Mouse (Mus musculus) NIH3T3 (cell line): ENCODE results near the gene Slc35f4.
"Not testable (repeated sequence)": the region's sequence is repeated elsewhere in the genome, so short reads cannot be mapped to it uniquely, and the experiment has no call there.

ENCODE experiments used
- DNase-seq: peaks from one replicate; pipeline ENCODE4 v3.0.0-alpha.2; 2012; ENCODE audit warnings: low read depth

The Slc35f4 gene

DNA sequence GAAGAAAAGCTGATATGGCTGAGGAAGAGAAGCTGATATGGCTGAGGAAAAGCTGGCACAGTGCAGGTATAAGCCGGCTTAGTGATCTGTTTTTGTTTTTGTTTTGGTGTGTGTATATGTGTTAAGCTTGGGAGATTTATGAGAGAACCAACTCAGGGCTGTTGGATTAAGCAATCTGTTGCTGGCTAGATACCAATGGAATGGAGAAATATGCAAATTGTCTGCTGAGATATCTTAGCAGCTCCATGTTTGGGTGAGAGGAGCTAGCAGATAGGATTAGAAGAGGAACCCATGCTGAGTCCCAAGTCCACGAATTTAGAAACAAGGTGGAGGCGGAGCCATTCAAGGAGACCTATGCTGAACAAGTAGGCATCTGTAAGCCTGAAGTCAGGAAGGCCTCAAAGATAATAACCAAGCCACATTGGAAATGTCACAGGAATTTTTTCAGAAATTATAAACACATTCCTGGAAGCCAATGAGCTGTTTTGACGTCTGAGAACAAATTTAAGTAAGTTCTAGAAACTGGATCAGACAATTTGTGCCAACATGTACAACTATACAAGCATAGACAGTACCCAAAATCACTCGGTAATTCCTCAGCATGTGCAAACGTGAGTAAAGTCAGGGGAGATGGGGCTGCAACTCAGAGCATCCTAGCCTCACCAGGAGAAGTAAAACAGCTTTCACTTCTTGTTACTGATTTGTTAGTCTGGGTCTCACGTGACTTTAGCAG is 177.5 kb downstream of the Slc35f4 start:
- DNase-seq = peak; percentile 2

DNA sequence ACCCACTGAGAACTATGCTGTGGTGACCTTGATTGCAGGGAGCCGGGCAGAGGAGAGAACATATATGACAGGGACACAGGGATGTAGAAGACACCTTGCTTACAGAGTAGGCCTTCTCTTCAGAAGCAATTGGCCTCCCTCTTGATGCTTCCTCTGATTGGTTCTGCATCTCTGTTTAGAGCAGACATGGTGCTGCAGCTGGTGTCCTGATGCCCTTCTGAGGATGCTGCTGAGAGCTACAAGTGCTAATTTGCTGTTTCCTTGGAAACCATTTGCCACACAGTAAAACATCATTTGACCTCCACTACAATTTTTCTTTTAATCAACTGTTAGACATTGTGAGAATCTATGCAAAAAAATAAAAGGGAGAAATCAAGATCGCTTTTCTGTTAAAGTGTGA is 180.0 kb downstream of the Slc35f4 start:
- no peak for DNase-seq

DNA sequence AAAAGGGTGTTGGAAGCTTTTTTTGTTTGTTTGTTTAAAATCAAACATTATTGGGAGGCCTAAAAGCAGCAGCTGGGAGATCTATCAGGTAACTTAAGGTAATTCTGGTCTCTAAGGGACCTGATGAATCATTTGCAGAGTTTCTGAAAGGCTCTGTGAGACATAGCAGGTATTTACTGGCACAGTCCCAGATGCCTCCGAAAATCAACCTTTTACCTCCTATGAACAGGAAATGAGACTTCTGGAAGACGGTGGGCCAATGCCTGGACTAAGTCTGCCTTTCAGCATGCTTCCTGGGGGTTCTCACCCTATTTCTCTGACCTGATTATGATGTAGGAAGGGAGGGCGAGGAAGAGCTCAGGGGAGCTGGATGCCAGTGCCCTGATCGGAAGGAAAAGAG is 188.8 kb downstream of the Slc35f4 start:
- no peak for DNase-seq

DNA sequence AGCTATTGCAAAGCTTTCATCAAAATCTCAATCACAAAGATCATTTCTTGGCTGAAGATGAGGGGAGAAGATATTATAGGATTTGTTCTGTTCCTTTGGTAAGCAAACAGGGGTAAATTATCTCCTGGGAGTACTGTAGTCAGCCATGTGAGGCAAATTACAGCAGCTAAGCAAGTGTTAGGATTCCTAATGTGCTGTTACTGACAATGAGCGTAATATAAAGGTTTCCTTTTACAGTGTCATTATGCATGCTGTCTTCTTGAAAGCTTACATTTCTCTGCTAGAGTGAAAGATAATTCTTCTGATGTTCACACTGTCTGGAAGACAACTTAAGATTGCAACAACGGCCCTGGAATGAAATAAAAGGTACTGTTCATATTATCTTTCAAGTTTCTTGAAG is 192.0 kb downstream of the Slc35f4 start:
- no peak for DNase-seq

DNA sequence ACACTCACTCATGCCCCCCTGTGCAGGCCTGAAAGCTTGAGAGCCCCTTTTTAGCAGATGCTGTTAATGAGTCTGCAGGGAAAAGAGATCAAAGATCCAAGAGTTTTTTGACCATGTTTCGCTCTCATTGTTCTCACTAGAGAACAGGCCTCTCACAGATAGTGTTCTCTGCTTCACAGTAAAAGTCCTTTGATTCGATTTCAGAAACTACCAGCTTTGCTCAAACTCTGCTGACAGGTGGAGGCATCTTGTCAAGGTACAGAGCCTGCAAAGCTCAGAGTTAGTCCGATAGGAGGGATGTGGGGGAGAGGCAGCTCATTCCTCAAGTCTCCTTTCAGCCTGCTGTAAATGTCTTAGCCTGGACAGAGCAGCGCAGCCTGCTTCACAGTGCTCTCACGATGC is 209.4 kb downstream of the Slc35f4 start:
- no peak for DNase-seq

DNA sequence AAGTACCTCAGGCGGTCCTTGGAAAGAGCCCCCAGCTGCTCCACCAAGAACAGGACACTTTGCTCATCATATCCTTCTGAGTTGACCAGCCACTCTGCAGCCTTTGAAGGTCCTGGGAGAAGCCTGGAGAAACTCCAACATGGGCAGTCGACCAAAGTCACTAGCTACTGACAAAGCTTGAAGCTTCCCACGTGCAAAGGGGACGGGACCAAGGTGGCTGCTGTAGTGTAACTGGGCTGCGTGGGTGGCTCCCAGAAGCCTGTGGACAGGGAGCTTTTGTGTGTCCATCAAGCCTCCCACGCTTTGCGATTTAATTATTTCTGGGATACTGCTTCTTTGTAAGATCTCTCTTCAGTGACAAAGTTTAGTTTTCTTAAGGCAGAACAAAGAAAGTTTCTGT is 211.9 kb downstream of the Slc35f4 start:
- DNase-seq = no peak

DNA sequence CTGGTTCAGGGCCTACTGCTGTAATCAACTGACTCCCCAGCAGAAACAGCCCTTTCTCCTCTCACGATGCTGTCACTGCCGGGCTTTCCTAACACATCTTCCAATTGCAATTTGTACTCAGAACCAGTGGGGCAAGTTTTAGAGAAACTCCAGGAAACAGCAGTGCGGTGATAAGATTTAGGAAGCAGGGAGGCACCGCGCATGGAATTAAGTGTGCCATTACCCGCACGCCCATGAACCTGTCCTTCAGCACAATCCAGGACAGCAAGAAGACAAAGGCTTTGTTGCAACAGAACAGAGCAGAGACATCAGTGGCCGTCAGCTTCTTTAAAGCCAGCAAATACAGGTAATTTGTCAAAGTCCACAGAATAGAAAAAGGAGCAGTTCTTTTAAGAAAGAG is 212.5 kb downstream of the Slc35f4 start:
- DNase-seq = no peak

DNA sequence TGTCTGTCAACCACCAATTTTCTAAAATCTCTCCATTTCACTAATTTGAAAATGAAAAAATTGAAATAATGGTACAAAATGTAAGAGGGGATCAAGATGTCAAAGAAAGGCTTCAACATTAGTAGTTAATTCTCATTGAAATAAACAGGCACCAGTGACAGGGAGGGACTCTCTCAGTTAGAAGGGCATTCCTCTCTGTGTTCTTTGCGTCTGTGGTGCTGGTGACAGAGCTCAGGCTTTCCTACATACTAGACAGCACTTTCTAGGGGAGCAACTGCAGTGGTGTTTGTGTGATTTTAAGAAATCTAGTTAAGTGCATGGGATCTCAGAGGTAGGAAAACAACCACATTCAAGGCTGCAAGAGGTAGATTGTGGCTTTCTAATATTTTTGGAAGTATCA is 214.3 kb downstream of the Slc35f4 start:
- DNase-seq = no peak

DNA sequence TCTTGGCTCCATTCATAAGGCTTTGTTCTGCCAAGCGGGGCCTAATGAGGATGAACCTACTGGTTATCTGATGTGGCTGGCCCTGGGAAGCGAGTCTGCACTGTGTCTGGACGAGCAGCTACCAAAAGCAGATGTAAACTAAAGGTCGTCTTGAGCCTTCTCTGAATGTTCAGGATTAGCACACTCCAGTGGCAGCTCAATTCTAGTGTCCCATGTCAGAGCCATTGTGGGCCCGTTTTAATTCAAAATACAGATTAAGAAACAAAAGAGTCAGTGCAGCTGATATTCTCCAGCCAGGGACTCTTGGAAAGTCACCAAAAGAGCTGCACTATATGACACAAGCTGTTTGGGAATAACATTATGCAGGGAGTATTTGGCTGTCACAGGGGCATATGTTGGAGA is 214.8 kb downstream of the Slc35f4 start:
- no peak for DNase-seq

DNA sequence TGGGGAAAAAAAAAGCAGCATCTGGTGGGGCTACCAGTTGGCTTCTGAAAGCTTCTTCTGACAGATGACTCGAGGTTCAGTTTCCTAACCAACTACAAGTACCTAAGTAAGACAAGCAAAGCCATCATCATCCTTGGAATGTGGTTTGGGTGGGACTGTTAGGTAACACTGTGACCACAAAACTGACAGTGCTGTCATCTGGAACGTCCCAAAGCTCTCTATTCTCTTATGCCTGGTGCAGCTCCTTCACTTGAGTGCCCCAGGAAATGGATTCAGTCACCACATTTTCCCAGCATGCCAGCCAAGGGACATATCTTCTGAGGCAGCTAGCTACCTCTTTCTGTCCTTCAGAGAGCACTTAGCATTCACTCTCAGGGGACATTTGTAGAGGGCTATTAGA is 216.2 kb downstream of the Slc35f4 start:
- no peak for DNase-seq

DNA sequence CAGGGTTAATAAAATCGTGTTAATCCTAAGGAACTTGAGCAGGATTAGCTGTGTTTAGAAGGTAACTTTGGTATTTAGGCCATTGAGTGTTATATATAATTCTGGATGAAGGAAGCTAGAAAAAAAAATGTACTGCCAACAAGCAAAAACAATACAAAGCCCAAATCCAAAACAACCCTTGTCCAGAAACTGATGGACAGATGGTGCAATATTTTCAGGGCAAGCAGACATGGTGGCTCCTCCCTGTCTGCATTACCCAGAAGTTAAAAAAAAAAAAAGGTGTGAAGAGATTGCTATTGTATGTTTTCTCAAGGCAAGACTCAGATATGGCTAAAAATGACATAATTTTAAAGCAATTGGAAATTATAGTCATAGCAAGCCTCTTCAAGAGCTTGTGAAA is 217.3 kb downstream of the Slc35f4 start:
- DNase-seq = no peak

DNA sequence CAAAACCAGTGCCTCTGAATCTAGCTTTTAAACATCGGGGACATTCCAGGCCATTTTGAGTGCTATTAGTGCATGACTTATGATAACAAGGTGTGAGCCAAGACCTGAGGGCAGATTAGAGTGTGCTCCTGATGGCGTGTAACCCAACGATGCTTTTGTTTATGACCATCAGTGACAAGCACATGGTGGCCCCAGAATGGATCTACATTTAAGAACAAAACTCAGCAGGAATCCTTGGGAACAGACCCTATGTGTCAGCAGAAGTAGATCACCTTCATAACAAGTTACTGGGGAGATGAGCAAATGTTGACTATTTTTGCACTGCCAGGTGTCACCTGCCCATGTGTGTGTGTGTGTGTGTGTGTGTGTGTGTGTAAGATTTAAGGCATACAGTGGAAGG is 218.0 kb downstream of the Slc35f4 start:
- DNase-seq = no peak

DNA sequence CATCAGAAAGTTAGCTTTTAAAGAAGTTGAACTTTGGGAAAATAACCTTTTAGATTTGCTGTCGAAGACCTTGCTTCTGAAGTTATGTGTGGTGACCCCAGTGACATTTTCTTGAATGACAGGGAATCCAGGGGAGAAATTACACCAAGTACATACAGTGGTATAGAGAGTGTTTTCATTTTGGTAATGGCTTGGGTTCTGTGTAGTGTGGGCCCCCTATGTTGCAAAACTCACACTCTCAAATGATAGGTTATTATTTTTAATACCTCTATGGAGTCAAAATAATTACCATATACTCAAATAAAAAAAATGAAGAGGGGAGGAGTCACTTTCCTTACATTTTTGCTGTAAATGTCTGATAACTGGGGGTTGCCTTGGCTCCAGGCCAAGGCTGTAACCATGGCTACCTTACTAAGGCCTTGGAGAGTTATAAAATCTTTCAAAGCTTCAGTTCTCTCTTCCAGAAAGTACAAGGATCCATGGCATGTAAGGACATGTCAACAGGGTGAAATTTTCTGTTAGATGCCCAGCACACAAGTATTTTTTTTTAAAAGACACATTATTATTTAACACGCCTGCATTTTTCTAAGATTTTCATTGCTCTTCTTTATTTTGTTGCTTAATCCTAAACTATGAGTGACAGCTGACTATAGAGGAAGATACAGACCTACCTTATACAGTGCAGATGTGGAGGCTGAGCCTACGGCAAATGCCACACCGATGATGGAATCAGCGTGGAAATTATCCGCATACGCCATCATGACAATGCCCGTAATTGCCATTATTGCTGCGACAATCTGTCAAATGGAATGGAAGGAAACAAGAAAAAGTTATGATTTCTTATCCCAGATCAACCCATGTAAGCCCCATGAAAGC is 220.1 kb downstream of the Slc35f4 start:
- DNase-seq = no peak

DNA sequence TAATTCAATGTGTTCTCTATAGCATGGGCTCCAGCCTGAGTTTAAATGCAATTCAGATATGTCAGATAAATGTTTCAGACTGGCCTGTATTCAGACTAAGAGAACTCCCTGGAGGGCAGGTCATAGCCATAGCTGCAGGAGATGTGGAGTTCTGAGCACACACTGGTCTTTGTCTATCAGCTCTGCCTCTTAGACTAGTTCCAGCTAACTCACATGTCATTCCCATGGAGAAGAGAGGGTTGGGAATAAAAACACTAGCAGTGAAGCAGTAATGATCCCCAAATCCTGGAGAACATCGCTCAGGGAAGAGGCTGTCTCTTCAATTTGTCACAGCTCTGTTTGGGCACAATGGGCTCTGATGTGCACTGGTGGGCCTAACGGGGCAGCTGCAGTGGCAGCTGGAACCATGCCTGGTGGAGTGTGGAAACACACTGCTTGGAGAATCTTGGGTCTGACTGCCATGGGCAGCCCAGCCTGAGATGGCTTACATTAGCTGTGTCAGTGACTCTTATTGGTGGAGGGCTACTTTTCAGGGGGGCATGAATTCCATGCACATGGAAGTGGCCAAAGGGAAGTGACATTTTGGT is 223.5 kb downstream of the Slc35f4 start:
- no peak for DNase-seq

DNA sequence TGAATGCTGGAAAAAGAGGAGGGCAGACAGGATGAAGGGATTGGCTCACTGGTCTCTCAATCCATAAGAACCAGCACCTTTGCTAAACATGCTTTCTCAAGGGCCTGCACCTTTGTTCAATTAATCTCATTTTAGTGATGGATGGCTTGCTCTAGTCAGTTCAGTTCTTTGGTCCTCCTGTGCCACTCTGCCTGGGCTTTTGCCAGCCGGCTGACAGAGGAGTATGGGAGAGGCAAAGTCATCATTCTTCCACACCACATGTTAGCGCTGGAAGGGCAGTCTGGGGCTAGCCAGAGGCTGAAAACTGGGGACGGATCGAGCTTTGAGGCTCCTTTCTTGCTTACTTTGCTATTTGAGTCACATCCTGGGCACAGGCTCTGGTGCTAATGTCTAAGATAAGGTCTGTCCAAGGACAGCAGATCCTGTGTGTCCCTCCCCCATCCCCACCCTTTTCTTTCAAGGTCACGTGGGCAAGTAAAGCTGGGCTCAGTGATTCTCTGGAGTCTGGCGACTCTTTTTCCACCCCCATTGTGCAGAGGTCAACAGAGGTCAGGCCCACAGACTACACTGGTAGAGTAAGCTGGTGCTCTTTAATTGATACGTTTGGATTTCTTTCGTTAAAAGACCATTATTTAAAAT is 224.7 kb downstream of the Slc35f4 start:
- no peak for DNase-seq

DNA sequence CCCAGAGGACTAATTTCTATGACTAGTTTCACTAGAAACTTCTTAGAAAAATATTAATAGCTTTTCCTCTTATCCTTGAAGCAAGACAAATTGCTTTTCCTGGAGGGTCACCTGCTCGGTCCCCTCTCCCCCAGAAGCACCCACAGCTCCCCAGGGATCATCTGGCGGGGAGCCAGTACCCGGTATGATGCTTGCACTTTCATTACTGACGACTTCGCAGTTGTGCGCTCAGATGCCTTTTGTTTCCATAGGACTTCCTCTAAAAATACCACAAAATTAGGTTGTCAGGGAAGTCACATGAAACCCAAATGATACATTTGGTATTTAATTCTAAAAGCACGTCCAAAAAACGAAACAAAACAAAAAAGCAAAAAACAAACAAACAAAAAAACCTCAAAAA is 225.5 kb downstream of the Slc35f4 start:
- no peak for DNase-seq

DNA sequence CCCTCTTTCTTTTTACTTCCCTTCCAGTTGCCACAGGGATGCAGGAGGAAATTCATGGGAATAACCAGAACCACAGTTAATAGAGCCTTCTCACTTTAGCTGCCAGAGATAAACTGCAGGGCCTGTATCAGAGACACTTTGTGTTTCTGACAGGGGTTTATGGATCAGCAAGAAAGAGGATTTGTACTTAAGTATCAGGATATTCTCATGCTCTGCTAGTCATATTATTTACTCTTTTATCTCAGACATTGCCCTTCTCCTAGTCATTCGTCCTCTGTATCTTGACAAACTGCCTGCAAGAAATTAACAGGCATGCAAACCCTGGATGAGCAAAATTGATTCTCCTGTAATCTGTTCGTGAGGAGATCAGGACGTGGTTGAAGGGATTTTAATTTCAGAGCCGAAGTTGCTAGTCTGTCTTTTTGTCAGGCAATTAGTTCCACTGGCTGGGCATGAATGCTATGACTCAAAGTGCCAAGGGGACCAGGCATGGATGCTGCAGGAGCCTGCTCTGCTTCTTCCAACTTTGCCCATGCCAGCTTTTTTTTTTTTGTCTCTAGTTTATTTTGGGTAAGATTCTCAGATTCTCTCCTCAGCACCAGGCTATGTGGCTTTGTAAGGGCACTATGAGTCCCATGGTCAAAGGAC is 231.9 kb downstream of the Slc35f4 start:
- DNase-seq = no peak

DNA sequence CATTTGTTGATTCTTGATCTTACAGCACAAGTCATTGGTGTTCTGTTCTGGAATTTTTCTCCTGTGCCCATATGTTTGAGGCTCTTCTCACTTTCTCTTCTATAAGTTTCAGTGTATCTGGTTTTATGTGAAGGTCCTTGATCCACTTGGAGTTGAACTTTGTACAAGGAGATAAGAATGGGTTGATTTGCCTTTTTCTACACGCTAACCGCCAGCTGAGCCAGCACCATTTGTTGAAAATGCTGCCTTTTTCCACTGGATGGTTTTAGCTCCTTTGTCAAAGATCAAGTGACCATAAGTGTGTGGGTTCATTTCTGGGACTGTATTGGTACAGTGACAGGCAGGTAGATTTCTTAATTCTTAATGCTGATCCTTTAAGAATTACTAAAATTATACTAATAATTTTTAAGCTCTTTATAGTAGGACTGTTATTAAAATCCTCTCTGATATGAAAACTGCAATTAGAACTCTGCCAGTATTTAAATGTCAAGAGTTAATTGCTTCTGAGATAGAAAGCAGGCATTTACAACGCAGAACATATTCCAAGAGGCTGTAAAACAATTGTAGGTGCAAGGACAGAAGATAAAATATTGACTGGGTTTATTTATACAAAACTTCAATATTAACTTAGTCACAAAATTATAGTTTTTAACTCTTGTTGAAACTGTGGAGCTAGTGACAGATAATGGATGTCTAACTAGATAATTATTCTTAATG is 235.7 kb downstream of the Slc35f4 start:
- no peak for DNase-seq

DNA sequence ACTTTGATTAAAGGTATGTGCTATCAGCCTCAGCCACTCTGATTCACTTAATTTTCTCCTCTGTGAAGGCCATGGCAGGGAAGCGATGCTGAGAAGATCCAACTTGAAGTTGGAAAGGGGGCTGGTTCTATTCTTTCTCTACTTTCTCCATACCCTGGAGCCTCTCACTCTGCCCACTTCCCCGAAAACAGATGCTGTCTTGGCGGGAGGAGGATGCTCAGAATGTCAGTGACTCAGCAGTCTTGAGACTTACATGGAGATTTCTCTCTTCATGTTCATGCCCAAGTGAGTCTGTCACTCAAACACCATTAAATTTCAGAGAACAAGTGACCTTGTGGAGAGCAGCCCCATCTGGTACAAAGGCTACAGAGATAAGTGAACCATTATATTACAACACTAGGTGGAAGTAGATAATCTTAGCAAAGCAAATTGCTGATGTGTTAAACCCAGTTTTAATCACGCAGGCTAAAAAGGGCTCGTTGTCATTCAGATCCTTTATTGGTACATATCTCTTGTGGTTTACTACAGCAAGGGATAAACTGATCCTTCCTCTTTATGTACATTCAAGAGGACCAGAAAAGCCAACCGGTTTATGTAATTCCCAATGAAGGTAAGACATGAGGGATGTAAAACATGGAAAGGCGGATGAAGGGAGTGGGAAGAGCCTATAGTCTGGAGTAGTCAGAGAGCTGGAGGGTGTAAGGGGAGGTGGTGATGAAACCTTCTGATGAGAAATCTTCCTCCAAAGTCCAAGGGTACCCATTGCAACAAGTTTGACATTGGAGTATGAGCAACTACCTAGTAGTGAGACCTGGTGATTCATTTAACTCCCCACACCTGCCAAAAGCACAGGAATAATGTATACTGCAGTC is 241.8 kb downstream of the Slc35f4 start:
- DNase-seq = no peak

DNA sequence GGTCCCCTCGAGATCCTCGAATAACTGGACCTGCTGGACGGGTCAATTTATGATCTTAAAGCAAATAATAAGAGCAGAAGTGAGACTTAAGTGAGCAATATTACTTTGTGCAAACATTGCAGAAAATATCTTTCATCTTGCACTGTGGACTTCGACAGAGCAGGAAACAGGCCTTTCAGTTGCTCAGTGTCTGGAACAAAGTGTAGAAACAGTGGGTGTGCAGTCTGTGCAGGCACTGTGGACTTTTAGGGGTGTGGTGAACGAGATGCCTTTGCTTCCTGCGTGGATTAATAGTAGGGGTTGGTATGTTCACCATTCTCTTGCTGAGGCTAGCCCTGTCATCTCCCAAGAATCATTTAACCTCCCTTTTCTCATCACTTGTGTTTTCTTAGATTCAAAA is 247.0 kb downstream of the Slc35f4 start:
- no peak for DNase-seq

DNA sequence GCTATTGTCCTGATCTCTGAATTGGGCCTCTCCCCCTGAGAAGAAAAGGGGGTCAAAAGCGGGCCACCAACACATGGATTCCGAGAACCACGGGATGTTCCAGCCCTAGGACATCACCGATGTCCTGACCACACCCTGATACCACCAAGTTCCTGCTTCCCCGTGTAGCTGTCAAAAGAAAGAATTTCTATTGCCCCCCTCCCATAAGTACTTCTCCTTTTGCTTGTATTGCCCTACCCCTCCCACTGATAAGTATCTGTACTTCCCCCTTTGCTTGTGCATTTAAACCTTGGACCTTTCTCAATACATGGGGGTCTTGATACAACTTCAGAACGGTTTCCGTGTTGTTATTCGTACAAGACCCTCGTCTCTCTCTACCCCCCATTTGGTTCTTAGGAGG is 247.4 kb downstream of the Slc35f4 start:
- DNase-seq = not testable (repeated sequence)
